Mouse (Mus musculus) embryo, embryonic 10.5 days (tissue): Measurements from ENCODE around the gene Tlx2.

Experiments
- DNase-seq: peaks from one replicate; pipeline ENCODE4 v3.0.0-alpha.2; 2015; ENCODE audit warnings: low spot score

Gene Tlx2

DNA sequence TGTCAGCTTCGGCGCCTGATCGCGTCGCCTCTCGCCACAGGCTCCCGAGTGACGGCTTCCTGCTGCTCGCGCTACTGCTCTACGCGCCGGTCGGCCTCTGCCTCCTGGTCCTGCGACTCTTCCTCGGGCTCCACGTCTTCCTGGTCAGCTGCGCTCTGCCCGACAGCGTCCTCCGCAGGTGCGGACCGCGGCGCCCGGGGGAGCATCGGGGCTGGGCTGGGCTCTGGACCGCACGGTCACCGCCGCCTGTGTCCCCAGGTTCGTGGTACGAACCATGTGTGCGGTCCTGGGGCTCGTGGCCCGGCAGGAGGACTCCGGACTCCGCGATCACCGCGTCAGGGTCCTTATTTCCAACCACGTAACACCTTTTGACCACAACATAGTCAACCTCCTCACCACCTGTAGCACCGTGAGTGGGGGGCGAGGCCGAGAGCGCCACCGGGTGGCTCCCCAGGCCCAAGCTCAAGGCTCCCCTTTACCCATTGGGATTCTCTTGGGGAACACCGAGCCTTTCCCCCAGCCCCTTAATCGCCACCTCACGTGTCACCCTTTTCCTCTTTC is 15.1 kb downstream of the Tlx2 start, which contains the start of gene Htra2:
Htra2 (minus strand) TSS at position 403 of the 561 bp plus-strand sequence.
- DNase-seq, result peak; percentile 43

DNA sequence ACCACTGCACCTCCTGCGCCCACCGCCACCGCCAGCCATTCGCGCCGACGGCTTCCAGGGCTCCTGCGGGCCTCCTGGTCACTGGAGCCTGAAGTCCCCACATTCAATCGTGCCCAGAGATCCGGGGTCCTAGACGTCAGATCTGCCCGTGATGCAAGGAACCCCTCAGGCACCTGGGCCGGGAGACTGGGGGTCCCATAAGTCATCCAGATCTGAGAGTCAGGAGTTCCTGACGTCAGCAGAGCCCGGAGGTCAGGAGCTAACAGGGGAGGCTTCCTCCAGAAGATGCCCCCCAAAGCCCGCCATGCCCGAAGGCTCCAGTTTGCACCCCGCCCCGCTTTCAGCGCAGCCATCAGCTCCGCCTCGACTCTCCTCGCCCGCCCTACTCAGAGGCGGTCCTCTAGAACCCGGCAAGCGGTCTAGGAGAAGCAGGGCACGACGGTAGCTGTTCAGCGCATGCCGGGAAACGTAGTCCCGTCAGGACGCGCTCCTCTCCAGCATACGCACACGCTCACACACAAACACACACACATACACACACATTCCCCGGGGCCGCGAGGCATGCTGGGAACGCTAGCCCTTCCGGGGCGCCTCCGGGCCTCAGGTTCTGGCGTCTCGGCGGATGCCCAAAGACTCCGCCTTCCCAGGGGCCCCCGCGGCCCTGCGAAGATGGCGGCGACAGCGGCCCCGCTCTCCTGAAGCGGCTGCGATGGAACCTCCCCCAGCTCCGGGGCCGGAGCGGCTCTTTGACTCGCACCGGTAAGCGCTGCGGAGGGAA is 15.8 kb downstream of the Tlx2 start, which contains the start of gene Aup1:
Aup1 (plus strand) TSS at position 448 of the 778 bp plus-strand sequence.
- DNase-seq, result peak; percentile 99

DNA sequence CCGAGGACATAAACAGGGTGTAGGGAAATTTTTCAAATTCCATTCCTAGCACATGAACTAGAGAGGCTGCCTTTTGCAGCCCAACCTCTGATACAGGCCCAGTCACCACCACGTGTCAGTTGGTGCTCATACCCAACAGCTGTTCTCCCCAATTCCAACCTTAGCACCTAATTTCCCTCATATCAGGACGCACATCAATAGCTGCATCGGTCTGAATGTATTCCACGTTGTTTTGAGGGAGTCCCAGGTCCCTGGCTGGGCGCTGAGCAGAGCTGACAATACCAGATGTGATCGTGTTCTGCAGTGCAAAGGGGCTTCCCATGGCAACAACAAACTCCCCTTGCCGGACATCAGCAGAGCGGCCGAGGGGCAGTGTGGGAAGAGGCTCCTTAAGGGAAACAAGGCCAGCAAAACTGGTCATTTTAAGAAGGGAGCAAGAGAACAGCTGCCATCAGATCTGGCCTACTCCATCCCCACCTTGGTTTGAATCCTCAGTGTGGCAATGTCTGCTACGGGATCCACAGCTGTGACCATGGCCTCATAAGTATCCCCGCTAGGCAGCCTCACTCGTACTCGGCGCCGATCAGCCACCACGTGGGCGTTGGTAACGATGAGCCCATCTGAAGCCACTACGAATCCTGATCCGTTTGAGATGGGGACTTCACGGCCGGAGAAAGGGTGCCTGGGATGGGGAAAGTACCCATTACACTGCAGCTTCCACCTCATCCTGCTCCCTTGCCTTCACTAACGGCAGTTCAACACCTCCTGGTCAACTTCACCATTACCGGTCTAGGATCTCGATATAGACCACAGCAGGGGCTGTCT is 16.7 kb downstream of the Tlx2 start:
- peak; percentile 67 for DNase-seq

DNA sequence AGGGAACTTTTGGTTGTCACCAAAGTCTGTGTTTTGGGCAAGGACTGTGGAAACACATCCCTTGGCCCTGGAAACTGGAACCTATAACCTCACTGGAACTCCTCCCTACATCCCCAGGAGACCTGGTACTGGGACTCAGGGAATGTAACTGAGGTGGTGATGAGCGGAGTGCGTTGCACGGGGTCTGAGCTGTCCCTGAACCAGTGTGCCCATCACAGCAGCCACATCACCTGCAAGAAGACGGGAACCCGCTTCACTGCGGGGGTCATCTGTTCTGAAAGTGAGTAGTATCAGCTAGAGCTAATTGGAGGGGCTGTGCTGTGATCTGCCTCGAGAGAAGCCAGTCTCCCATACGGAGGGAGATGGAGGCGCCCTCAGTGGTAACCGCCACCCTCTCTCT is 20.7 kb downstream of the Tlx2 start:
- no peak for DNase-seq

DNA sequence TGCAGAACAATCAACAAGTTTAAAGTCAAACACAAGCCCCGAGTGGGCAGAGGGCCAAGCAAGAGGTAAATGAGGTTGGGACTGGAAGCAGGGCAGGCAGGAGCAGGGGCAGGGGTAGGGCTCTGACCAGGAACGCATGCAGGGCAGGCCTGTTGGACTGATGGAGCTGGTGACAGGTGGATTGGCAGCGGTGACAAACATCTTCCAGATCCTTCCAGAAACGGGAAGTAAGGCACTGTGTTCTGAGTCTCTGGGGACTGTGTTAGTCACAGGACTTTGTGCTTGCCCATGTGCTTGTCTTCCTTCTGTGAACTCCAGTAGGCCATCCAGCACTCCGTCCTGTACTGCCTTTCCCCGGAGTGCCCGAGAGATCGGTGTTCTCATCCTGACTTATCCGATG is 25.4 kb downstream of the Tlx2 start:
- no peak for DNase-seq

DNA sequence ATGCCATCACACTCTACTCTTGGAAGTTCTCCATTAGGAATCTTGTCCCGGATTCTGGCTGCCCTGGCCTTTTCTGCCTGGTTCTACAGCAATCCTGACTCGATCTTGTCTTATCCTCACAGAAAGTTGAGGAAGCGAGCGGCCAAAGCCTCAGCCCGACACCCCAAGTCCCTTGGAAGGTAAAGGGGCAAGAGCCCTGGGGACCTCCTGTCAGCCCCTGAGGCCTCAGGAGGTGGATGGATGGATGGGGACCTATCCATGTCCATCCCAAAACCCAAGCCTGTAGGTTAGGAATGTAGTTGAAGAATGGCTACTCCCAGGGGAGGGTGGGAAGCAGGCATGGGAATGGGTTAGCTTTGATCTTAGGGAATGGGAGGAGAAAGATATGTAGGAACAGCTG is 26.1 kb downstream of the Tlx2 start:
- no peak for DNase-seq

DNA sequence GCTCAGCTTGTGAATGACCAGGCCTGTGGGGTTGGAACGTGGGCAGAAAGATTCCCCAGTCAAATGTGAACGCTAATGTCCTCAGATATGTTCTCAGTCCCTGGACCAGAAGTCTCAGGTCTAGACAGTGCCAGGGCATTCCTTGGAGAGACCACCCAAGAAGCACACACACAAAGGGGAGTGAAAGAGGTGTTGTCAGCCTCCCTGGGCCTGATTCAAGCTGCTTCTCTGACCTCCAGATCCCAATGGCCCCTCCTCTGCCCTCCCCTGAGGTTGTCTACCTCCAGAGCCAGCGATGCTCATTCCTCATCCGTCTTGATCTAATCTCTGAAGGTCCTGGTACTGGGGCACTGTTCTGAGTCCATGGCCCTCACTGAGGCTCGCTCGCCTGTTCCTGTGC is 26.5 kb downstream of the Tlx2 start:
- no peak for DNase-seq

DNA sequence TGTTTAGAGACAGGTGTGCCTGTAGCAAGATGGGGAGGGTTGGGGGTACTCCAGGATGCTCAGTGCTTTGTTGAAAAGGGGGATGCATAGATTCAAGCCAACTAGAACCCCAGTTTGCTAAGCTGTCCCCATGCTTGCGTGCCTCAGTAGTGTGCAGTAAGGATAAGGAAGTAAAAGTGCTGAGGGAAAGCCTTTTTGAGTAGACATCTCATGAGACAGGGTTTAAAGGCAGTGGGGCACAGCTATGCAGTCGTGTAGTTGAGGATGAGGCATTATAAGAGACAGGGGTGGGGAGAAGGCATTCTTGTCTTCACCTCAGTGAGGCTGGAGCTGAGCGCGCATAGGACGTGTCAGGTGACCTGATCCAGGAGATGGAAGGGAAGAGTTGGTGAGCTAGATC is 29.5 kb downstream of the Tlx2 start:
- DNase-seq, result no peak

DNA sequence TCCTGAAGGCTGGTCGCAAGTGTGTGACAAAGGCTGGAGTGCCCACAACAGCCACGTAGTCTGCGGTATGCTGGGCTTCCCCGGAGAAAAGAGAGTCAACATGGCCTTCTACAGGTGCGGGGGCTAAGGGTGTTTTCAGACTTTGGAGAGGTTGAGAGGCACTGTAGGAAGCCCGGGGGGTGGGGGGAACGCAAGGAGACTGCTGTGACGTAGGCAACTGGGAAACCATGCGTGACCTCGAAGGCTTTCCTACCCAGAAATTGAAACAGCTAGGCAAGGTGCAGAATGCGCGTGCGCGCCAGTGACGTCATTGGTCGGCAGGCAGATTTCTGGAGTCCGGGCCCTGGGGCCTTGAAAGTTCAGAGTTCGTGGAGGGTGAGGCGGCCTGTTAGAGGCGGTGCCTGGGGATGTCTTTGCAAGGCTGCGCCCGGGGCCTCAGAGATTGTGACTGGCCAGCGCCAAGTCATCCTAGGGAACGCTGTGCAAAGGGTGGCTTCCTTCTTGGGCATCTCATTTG is 31.5 kb downstream of the Tlx2 start:
- DNase-seq, result peak; percentile 93

DNA sequence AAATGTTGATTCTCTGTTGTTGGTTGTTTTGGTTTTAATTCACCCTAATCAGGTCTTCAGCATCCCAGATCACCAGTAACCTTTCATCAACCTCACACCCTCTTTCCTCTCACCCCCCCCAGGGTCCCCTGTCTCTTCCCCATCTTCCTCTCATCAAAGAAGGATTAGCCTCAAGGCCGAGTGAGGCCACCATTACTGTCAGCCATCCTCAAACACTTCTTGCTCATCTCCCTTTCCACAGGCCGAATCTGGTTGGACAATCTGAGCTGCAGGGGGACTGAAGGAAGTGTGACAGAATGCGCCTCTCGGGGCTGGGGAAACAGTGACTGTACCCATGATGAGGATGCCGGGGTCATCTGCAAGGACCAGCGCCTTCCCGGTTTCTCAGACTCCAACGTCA is 32.9 kb downstream of the Tlx2 start:
- no peak for DNase-seq

DNA sequence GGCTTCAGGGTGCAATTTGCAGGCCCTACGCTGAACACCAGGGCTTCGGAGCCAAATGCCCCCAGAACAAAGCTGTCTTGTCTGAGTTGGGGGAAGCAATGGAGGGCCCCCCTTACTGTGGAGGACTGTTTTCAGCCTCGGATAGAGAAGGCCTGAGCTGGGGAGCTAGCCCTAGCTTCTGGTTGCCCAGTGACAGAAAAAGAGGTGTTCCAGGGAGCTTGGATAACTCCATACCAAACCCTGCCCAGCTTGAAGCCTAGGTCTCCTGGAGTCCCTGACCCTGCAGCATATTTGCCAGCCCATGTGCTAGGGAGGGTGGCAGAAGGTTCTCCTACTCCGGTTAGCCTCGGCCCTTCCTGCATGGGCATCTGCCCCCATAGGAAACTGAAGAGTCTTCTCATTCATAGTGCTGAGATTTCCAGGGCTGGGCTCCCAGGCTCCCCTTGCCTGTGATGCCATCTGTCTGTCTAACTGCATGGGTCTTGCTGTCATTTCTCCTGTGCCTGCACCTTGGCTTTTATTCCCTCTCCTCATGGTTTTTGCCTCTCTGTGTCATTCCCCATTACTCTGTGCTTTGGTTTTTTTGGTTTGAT is 35.5 kb downstream of the Tlx2 start:
- no peak for DNase-seq

DNA sequence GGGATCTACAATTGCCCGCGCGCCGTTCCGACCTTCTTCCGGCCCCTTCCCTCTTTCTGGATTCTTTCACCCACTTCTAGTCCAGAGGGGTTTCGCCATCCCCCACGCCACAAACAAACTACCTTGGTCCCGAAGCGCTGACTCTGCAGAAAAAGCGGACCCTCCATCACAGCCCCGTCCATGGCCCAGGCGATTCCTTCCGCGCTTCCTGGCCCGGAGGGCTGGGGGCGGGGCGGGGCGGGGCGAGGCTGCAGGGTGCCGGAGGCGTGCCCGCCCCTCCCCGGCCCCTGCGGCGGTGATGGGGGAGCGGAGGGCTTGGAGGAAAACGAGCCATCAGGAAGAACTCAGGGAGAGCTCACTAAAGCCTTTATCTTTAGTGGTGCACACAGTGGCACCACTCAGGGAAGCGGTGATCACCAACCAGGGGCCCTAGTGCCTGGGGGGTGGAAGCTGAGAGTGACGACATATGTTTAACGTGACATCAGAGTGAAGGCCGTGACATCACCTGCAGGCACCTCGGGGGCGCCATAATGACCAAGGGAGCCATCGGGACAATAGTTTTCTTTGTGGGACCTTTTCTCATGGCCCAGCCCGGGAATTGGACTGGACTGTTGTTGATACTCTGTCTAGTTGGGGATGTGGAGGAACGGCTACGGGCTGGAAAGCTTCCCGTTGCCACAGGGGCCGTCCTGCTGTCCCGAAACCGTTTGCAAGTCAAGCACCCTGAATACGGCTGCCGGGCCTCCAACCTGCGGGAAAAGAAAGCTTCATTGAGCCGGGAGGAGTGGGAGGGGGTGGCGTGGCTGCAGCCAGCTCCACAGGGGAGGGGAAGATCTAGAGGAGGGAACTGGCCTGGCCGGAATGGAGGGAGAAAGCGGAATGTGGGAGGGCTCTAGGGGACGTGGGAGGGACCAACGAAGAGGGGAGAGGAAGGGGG is 36.6 kb downstream of the Tlx2 start, which contains the start of the genes Dok1 and Loxl3:
Dok1 (minus strand) TSS at position 223 of the 937 bp plus-strand sequence.
Loxl3 (plus strand) TSS at position 925 of the 937 bp plus-strand sequence.
- peak; percentile 85 for DNase-seq

DNA sequence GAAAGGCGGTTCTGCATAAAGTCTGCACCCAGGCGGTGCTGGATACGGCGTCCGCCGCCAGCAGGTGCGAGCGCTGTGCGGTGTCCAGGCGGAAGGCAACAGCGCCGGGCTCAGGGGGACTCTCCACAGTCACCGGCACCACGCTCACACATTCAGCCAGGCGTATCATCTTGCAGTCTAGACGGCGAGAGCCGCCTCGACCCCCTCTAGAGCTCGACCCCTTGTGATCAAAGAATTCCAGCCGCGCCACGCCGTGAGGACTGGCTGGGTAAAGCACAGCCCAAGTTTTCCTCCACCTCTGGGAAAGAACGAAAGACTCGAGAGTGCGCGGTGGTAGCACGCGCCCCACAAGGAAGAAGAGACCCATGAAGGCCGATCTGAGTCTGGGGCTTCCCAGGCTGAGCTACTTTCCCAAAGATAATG is 37.3 kb downstream of the Tlx2 start:
- peak; percentile 80 for DNase-seq

DNA sequence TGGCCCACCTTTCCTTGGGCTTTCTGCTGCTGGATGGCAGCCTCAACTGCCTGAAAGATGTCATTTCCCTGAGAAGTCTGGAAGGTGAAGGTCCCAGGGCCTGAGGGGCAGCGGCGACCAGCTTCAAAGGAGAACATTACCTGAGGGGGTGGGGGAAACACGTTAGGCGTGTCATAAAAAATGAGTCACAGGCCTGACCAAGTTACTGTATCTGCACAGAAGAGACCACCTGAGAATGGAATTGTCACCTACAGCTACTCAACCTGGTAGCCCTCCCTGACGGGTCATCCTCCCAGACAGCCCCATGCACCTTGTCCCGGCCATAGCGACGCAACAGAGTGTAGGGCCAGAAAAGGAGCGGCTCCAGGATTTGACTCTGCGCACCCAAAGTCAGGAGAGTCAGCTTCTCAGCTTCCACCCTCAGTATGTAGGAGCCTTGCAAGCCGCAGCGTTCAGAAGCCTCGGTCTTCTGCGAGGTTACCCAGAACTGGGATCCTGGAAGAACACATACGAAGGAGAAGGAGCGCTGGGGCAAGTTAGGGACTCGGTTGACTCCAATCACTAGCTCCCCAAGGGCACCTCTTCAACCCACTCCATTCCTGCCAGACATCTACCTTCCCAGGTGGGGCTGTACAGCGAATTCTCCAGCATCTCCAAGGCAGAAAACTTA is 38.0 kb downstream of the Tlx2 start:
- DNase-seq, result no peak

DNA sequence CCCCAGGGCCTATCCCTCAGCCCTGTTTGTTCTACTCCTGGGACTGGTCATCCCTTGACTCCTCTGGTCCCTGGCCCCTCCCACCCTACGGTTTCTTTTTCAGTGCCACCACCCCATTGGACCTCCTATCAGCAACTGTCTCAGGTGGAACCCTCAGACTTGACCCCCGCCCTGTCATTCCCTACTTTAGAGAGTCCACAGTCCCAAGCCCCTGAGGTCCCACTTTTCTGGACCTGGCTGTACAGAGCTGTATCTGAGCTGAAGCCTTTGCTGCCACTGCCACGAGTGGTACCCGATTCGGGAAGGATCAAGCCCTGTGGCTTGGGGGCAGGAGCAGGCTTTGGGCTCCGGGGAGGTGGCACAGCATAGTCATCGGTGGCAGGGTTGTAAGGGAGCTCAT is 39.0 kb downstream of the Tlx2 start:
- no peak for DNase-seq

DNA sequence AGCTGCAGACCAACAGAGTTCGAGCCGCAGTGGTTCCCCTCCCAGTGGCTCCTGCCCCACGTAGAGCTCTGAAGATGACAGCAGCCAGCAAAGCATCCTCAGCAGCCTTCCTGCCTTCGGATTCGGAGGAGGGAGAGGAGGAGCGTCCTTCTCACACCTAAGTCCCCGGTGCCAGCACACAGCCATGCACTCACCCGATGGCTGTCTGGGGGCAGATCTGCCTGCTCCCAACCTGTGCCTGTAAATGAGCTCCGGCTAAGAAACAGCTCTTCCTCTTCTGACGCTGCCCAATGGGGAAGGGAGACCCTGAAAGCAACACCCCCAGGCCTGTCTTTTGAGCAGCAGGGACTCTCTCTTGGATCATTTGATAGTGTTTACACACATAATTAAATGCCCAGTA is 40.3 kb downstream of the Tlx2 start:
- no peak for DNase-seq

DNA sequence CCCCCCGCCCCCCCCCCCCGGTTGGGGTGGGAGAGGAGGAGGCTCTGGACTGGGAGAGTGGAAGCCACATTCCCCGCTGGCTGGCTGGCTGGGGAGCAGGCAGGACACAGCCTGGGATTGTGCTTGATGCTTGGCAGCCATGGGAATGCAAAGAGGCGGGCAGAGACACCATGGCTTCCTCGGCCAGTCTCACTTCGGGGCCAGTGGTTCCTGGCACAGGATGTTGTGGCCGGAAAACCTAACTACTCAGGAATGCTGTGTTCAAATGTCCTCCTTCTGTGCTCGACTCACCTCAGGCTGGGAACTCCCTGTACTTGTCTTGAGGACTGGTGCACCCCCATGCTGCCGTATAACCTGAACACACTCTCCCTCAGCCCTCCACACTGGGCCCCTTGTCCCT is 42.4 kb downstream of the Tlx2 start:
- DNase-seq, result no peak

DNA sequence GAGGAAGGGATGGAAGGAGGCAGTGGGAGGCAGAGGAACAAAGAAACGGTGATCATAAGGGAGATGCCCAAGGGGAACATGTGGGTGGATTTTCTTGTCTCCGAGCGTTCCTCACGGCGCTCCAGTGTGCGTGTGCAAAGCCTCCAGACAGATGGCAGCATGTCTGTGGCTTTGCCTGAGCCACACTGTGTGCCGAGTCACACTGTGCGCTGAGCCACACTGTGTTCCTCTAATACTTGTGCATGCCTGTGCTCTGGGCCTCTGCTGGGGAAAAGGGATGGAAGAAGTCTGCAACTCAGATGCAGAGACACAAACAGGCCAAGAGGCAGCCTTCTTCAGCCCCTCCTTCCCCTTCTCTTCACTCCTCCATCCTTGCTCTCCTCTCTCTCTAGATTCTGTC is 42.8 kb downstream of the Tlx2 start:
- no peak for DNase-seq

DNA sequence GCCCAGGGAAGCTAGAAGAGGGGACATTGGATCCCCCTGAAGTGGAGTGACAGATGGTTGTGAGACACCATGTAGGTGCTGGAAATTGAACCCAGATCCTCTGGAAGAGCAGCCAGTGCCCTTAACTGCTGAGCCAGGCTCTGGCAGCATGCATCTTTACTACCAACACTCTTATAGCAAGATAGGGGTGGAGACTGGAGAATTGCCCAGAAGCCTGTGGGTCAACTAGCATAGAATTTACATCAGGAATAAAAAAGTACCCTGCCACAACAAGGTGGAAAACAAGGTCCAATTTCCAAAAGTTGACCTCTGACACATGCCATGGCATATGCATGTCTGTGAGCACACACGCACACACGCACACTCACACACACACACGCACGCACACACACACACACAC is 44.9 kb downstream of the Tlx2 start:
- DNase-seq, result no peak

DNA sequence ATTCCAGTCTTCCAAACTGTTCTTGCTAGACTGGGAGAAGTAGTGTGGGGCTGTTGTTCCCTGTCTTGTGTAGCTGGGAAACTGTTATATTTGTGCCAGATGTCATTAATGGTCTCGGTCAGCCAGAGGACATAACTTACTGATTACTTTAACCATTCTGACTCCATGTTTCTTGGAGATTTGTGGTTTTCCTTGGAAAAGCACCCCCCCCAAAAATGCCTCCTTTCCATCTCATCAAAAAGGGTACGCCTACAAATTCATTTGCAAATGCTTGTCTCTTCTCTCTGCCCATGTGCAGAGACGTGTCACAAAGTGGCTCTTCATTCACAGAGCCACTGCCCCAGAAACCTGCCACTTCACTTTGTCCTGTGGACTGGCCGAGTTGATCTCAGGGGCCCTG is 45.7 kb downstream of the Tlx2 start:
- DNase-seq, result no peak
